Mouse (Mus musculus) retina, embryonic 14.5 days (tissue): ENCODE data around the gene Bgn.

Source experiments
- DNase-seq: peaks from one replicate; pipeline ENCODE4 v3.0.0-alpha.2; 2015; ENCODE audit warnings: low spot score

Bgn gene

GRCm38 (mm10) chrX:73483484-73483810 lies at the start of gene Bgn:
Gene Bgn, plus strand, starts transcription at chrX:73483602.
- DNase-seq = no peak

- no peak for DNase-seq
These were observed 48.1 kb upstream of the Bgn start, which contains the start of gene Trex2 for GRCm38 (mm10) chrX:73435252-73435651. Gene Trex2, minus strand, starts transcription at chrX:73435344.

GRCm38 (mm10) chrX:73441428-73441827 lies 42.0 kb upstream of the Bgn start:
- no peak for DNase-seq

GRCm38 (mm10) chrX:73451949-73452348 lies 31.5 kb upstream of the Bgn start:
- peak; percentile 72 for DNase-seq

- DNase-seq = peak; percentile 88
These were observed 24.5 kb upstream of the Bgn start, which contains the start of gene Haus7 for GRCm38 (mm10) chrX:73458877-73459392. Gene Haus7, minus strand, starts transcription at chrX:73459044.

GRCm38 (mm10) chrX:73460792-73461191 lies 22.6 kb upstream of the Bgn start:
- DNase-seq = no peak

GRCm38 (mm10) chrX:73465483-73466186 lies 17.8 kb upstream of the Bgn start:
- no peak for DNase-seq

GRCm38 (mm10) chrX:73467446-73468241 lies 15.8 kb upstream of the Bgn start:
- no peak for DNase-seq

- no peak for DNase-seq
These were observed 15.1 kb upstream of the Bgn start for GRCm38 (mm10) chrX:73468330-73468729.

- no peak for DNase-seq
These were observed 14.7 kb upstream of the Bgn start for GRCm38 (mm10) chrX:73468752-73469151.

- no peak for DNase-seq
These were observed 11.6 kb upstream of the Bgn start for GRCm38 (mm10) chrX:73471764-73472163.

GRCm38 (mm10) chrX:73474340-73475165 lies 8.8 kb upstream of the Bgn start:
- no peak for DNase-seq

GRCm38 (mm10) chrX:73475658-73476256 lies 7.6 kb upstream of the Bgn start:
- no peak for DNase-seq

- DNase-seq = no peak
These were observed 6.8 kb upstream of the Bgn start for GRCm38 (mm10) chrX:73476621-73477020.

GRCm38 (mm10) chrX:73477500-73477899 lies 5.9 kb upstream of the Bgn start:
- no peak for DNase-seq

- DNase-seq = no peak
These were observed 3.7 kb upstream of the Bgn start for GRCm38 (mm10) chrX:73479656-73480055.

- DNase-seq = no peak
These were observed 3.1 kb upstream of the Bgn start for GRCm38 (mm10) chrX:73480334-73480733.

GRCm38 (mm10) chrX:73482643-73483483 lies 539 bp upstream of the Bgn start:
- no peak for DNase-seq

- no peak for DNase-seq
These were observed 674 bp downstream of the Bgn start for GRCm38 (mm10) chrX:73484076-73484475.

- no peak for DNase-seq
These were observed 1.5 kb downstream of the Bgn start for GRCm38 (mm10) chrX:73484870-73485269.

- no peak for DNase-seq
These were observed 3.5 kb downstream of the Bgn start for GRCm38 (mm10) chrX:73486920-73487319.
